Mouse (Mus musculus): ENCODE results near the gene Chat.

GRCm38 (mm10) chr14:32381066-32381465, 84.7 kb downstream of the Chat start:
- TF ChIP-seq CTCF (IDR thresholded peaks at IDR 0.05; ENCODE audit: control insufficient read depth, insufficient read depth, insufficient replicate concordance, low read depth, low read length) = no peak
- no peak for TF ChIP-seq POLR2A (IDR thresholded peaks at IDR 0.05; ENCODE audit: control insufficient read depth, low read depth, low read length)

Data from testis, adult 2 months (tissue).